Mouse (Mus musculus) G1E (cell line): ENCODE results near the gene Leap2. TPM values are rescaled to one million over a fixed set of nuclear protein-coding genes. Genes with fewer than 3 reads are reported as not detected.

Experiments
- ATAC-seq: 2 replicates; pipeline ENCODE4 v1.8.0; 2016; ENCODE audit warnings: mild to moderate bottlenecking; ENCODE audit not compliant: insufficient number of reproducible peaks, poor library complexity, low FRiP score, severe bottlenecking; ENCODE audit errors: extremely low read depth
- DNase-seq: peaks from one replicate; pipeline ENCODE4 v3.0.0; 2012; ENCODE audit warnings: low spot score
- H3K27me3 ChIP-seq: 2 replicates; pipeline ENCODE4 v1.6.1; 2012; ENCODE audit warnings: mild to moderate bottlenecking, low read length, inconsistent platforms; ENCODE audit not compliant: insufficient read depth
- H3K36me3 ChIP-seq: replicated peaks from 2 replicates; pipeline ENCODE3; 2012; ENCODE audit warnings: mild to moderate bottlenecking, inconsistent platforms
- H3K4me1 ChIP-seq: 2 replicates; pipeline ENCODE4 v1.6.1; 2012; ENCODE audit warnings: low read depth, low read length, inconsistent platforms, mixed read lengths; ENCODE audit not compliant: insufficient read depth
- H3K4me3 ChIP-seq: 2 replicates; pipeline ENCODE4 v1.5.1; 2012; ENCODE audit warnings: low read depth, mild to moderate bottlenecking, inconsistent platforms, low read length, moderate library complexity, mixed read lengths
- H3K9me3 ChIP-seq: replicated peaks from 2 replicates; pipeline ENCODE4 v1.6.1; 2012; ENCODE audit warnings: inconsistent platforms
- CTCF ChIP-seq: IDR thresholded peaks from 2 replicates; pipeline ENCODE4 v1.5.1; 2012; ENCODE audit warnings: low read depth, low read length, inconsistent platforms, mixed read lengths
- GATA1 ChIP-seq: IDR thresholded peaks from 2 replicates; pipeline ENCODE4 v1.6.1; 2012; ENCODE audit warnings: borderline replicate concordance, low read length, inconsistent platforms, mixed read lengths
- GATA2 ChIP-seq: IDR thresholded peaks from 2 replicates; pipeline ENCODE4 v1.6.1; 2012; ENCODE audit warnings: low read depth, low read length, inconsistent platforms, borderline replicate concordance
- POLR2AphosphoS5 ChIP-seq: IDR thresholded peaks from 2 replicates; pipeline ENCODE4 v1.6.1; 2012; ENCODE audit warnings: low read depth, low read length, inconsistent platforms; ENCODE audit not compliant: insufficient replicate concordance
- TAL1 ChIP-seq: conservative IDR thresholded peaks from 2 replicates; pipeline ENCODE4 v1.6.1; 2012; ENCODE audit warnings: low read depth, low read length, inconsistent platforms, mixed read lengths
- polyA plus RNA-seq: library from polyadenylated mRNA; stranded (reverse); fragments of >175 nt; gene quantifications from 2 replicates; pipeline ENCODE4 v1.2.3, GENCODE M21; 2012
- total RNA-seq, 2 experiments: library from RNA; stranded (forward) in 1 of 2; stranded (reverse) in 1 of 2; fragments of 200-1000 nt in 1 of 2; fragments of >200 nt in 1 of 2; fragmentation: Nextera tagmentation in 1 of 2; gene quantifications; 2 replicates each; pipeline ENCODE4 v1.2.3; 2014 to 2017

Gene Leap2
- total and polyA plus RNA-seq, 3 experiments: not detected

GRCm38 (mm10) chr11:53445562-53445961 lies 22.6 kb upstream of the Leap2 start:
- Histone ChIP-seq H3K9me3 (no peaks in the 10 kb centered on the region), H3K4me3 (no peak overlapping the region), H3K4me1 (peaks cover 16% of the 10 kb centered on the region), H3K36me3 (no peaks in the 10 kb centered on the region), H3K27me3 (peaks cover 21% of the 10 kb centered on the region)
- TF ChIP-seq POLR2AphosphoS5 (no peak), GATA2 (no peak), CTCF (no peak), TAL1 (no peak), GATA1 (no peak)
- ATAC-seq (no peak), DNase-seq (no peak)

- DNase-seq (no peak), ATAC-seq (no peak)
- H3K9me3 ChIP-seq: no peaks in the 10 kb centered on the region
- peaks cover 16% of the 10 kb centered on the region for H3K4me1 ChIP-seq
- peaks cover 14% of the 10 kb centered on the region for H3K27me3 ChIP-seq
- no peak overlapping the region; the same call in 1 of the 2 replicates for H3K4me3 ChIP-seq
- H3K36me3 ChIP-seq: no peaks in the 10 kb centered on the region
- TF ChIP-seq POLR2AphosphoS5: no peak
- no peak for TF ChIP-seq CTCF
- TF ChIP-seq TAL1: no peak
- no peak for TF ChIP-seq GATA1
- no peak for TF ChIP-seq GATA2
Measured at GRCm38 (mm10) chr11:53443861-53444260, 20.9 kb upstream of the Leap2 start.

- peaks cover 22% of the 10 kb centered on the region for H3K27me3 ChIP-seq
- H3K4me1 ChIP-seq: peaks cover 16% of the 10 kb centered on the region
- ATAC-seq (no peak), DNase-seq (no peak)
- TF ChIP-seq POLR2AphosphoS5 (no peak), GATA1 (no peak), GATA2 (no peak), TAL1 (no peak), CTCF (no peak)
- no peaks in the 10 kb centered on the region for H3K36me3 ChIP-seq
- no peaks in the 10 kb centered on the region for H3K9me3 ChIP-seq
- H3K4me3 ChIP-seq: no peak overlapping the region; the same call in 1 of the 2 replicates
Measured at GRCm38 (mm10) chr11:53441921-53442320, 19.0 kb upstream of the Leap2 start.

DNA sequence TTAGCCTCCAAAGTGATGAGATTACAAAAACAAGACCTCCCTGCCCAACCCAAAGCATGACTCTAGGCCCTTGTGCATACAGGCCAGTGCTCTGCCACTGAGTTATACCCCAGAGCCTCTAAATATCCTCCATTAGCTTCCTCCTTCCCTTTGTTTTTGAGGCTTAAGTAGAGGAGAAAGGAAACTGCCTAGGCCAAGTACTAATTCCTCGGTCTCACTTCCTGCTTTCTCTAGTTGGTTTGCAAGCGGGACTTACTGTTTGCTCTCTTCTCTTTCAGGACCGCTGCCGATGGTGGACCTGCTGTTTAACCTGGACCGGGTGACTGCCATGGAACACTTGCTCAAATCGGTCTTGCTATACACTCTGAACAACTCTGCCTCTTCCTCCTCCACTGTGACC lies 13.4 kb upstream of the Leap2 start:
- DNase-seq (no peak), ATAC-seq (no peak)
- no peak for TF ChIP-seq GATA1
- no peak for TF ChIP-seq CTCF
- no peak for TF ChIP-seq GATA2
- TF ChIP-seq POLR2AphosphoS5: no peak
- no peak for TF ChIP-seq TAL1
- no peaks in the 10 kb centered on the region for H3K36me3 ChIP-seq
- H3K27me3 ChIP-seq: peaks cover 25% of the 10 kb centered on the region
- H3K4me1 ChIP-seq: peaks cover 45% of the 10 kb centered on the region
- H3K4me3 ChIP-seq: no peak overlapping the region
- no peaks in the 10 kb centered on the region for H3K9me3 ChIP-seq

GRCm38 (mm10) chr11:53435504-53435903 lies 12.5 kb upstream of the Leap2 start:
- Histone ChIP-seq H3K4me3 (no peak overlapping the region), H3K9me3 (no peaks in the 10 kb centered on the region), H3K4me1 (peaks cover 47% of the 10 kb centered on the region), H3K36me3 (no peaks in the 10 kb centered on the region), H3K27me3 (peaks cover 23% of the 10 kb centered on the region)
- ATAC-seq (no peak), DNase-seq (no peak)
- no peak for TF ChIP-seq GATA1
- TF ChIP-seq POLR2AphosphoS5: no peak
- no peak for TF ChIP-seq CTCF
- no peak for TF ChIP-seq GATA2
- TF ChIP-seq TAL1: no peak

- no peak overlapping the region; the same call in 1 of the 2 replicates for H3K4me3 ChIP-seq
- no peak for ATAC-seq
- peaks cover 15% of the 10 kb centered on the region for H3K27me3 ChIP-seq
- H3K9me3 ChIP-seq: no peaks in the 10 kb centered on the region
- H3K36me3 ChIP-seq: peaks cover 16% of the 10 kb centered on the region
- peak; percentile 19 for DNase-seq
- TF ChIP-seq TAL1 (0 out of 2 replicates have a peak, but pooled peaks have one; percentile 29), CTCF (no peak), GATA2 (no peak), POLR2AphosphoS5 (no peak), GATA1 (no peak)
- H3K4me1 ChIP-seq: peaks cover 59% of the 10 kb centered on the region
Measured at GRCm38 (mm10) chr11:53433057-53433456, 10.1 kb upstream of the Leap2 start.
